Mouse (Mus musculus) intestine, embryonic 14.5 days (tissue): ENCODE data around the gene Cdc37. TPM values are rescaled to one million over a fixed set of nuclear protein-coding genes. Genes with fewer than 3 reads are reported as not detected.

Source experiments
- ATAC-seq: fragments of 200-750 bp; cut with Nextera tagmentation; replicated peaks from 2 replicates; pipeline ENCODE4 v1.8.0; 2017; ENCODE audit warnings: low read depth, moderate number of reproducible peaks, moderate TSS enrichment, moderate library complexity; ENCODE audit not compliant: low FRiP score, low TSS enrichment
- DNase-seq: peaks from one replicate; pipeline ENCODE4 v3.0.0-alpha.2; 2018; ENCODE audit warnings: low spot score
- H3K27ac ChIP-seq: fragments of 300-500 bp; sonication (generic); 2 replicates; pipeline ENCODE4 v1.5.1; 2014; ENCODE audit warnings: low read depth, mild to moderate bottlenecking, control low read depth
- H3K27me3 ChIP-seq: fragments of 300-500 bp; sonication (generic); replicated peaks from 2 replicates; pipeline ENCODE4 v1.6.1; 2014; ENCODE audit warnings: low read length, control low read depth; ENCODE audit not compliant: control insufficient read depth, insufficient read depth
- H3K36me3 ChIP-seq: fragments of 300-500 bp; sonication (generic); 2 replicates; pipeline ENCODE4 v1.6.1; 2014; ENCODE audit warnings: low read length, control low read depth; ENCODE audit not compliant: control insufficient read depth, insufficient read depth
- H3K4me1 ChIP-seq: fragments of 300-500 bp; sonication (generic); replicated peaks from 2 replicates; pipeline ENCODE4 v1.6.1; 2014; ENCODE audit warnings: low read length, control low read depth, mixed read lengths; ENCODE audit not compliant: control insufficient read depth, insufficient read depth
- H3K4me2 ChIP-seq: fragments of 300-500 bp; sonication (generic); 2 replicates; pipeline ENCODE4 v1.6.1; 2014; ENCODE audit warnings: low read length
- H3K4me3 ChIP-seq: fragments of 300-500 bp; sonication (generic); 2 replicates; pipeline ENCODE4 v1.5.1; 2014; ENCODE audit warnings: low read depth, low read length, control low read depth, mixed read lengths
- H3K9ac ChIP-seq: fragments of 300-500 bp; sonication (generic); 2 replicates; pipeline ENCODE4 v1.6.1; 2014; ENCODE audit warnings: mild to moderate bottlenecking, low read length
- H3K9me3 ChIP-seq: fragments of 300-500 bp; sonication (generic); 2 replicates; pipeline ENCODE4 v1.6.1; 2016; ENCODE audit warnings: low read length, control low read depth; ENCODE audit not compliant: control insufficient read depth
- WGBS: fragments of 180-500 bp; shearing (Covaris S2); extraction: QIAGEN DNeasy Blood & Tissue Kit; methylation state at CpG from one replicate; pipeline ENCODE4 v1.1.7; 2014; 5-methylcytosine and 5-hydroxymethylcytosine counted together
- polyA plus RNA-seq: library from polyadenylated mRNA; unstranded; fragments of >200 nt; fragmentation: Nextera tagmentation; extraction: Ambion mirVana; gene quantifications from 2 replicates; pipeline ENCODE4 v1.2.1, GENCODE M21; 2014

The Cdc37 gene
- polyA plus RNA-seq, 1 experiment from 2014 or later: 307 TPM

- peaks cover 34% of the 10 kb centered on the region for H3K4me1 ChIP-seq
- DNase-seq: peak; percentile 76
- ATAC-seq: no peak
Measured at GRCm38 (mm10) chr9:21165041-21165951, 15.5 kb upstream of the Cdc37 start, which contains the start of gene Pde4a. Gene Pde4a, plus strand, starts transcription at chr9:21165714.

GRCm38 (mm10) chr9:21164072-21164471 is 14.3 kb upstream of the Cdc37 start:
- Histone ChIP-seq H3K4me2 (peak overlapping the region; percentile 89), H3K9ac (no peak overlapping the region), H3K27me3 (peaks cover 58% of the 10 kb centered on the region), H3K4me1 (peaks cover 33% of the 10 kb centered on the region), H3K4me3 (peak overlapping the region; percentile 18; the same call in 1 of the 2 replicates), H3K9me3 (no peaks in the 10 kb centered on the region), H3K36me3 (no peaks in the 10 kb centered on the region), H3K27ac (no peak overlapping the region)
- DNase-seq (no peak), ATAC-seq (no peak)
- 1% methylated on average over 26 of the region's 26 CpGs for WGBS

More at GRCm38 (mm10) chr9:21165041-21165951, 15.5 kb upstream of the Cdc37 start, which contains the start of gene Pde4a:
- peak within 1 kb of the TSS; percentile 89 for H3K4me2 ChIP-seq
- peak within 1 kb of the TSS; percentile 47 for H3K4me3 ChIP-seq
- peaks cover 58% of the 10 kb centered on the region for H3K27me3 ChIP-seq
- H3K36me3 ChIP-seq: no peaks in the 10 kb centered on the region
- H3K9ac ChIP-seq: peak within 1 kb of the TSS; percentile 29
- H3K27ac ChIP-seq: no peak within 1 kb of the TSS
- 1% methylated on average over 70 of the region's 86 CpGs for WGBS
- no peaks in the 10 kb centered on the region for H3K9me3 ChIP-seq

- peak; percentile 53 for DNase-seq
- Histone ChIP-seq H3K4me2 (no peak overlapping the region), H3K9me3 (no peaks in the 10 kb centered on the region), H3K27me3 (peaks cover 58% of the 10 kb centered on the region), H3K27ac (no peak overlapping the region), H3K4me3 (peak overlapping the region; percentile 18; the same call in 1 of the 2 replicates), H3K9ac (no peak overlapping the region), H3K36me3 (no peaks in the 10 kb centered on the region), H3K4me1 (peaks cover 26% of the 10 kb centered on the region)
- WGBS: 36% methylated on average over 11 of the region's 11 CpGs
- ATAC-seq: no peak
Measured at GRCm38 (mm10) chr9:21163086-21164050, 13.6 kb upstream of the Cdc37 start.

GRCm38 (mm10) chr9:21161209-21161909 is 11.6 kb upstream of the Cdc37 start:
- Histone ChIP-seq H3K4me2 (peak overlapping the region; percentile 72), H3K9ac (peak overlapping the region; percentile 65), H3K36me3 (no peaks in the 10 kb centered on the region), H3K9me3 (0 out of 2 replicates have a peak, but pooled peaks cover 5% of the 10 kb centered on the region), H3K4me3 (peak overlapping the region; percentile 62), H3K4me1 (peaks cover 21% of the 10 kb centered on the region), H3K27ac (no peak overlapping the region), H3K27me3 (peaks cover 46% of the 10 kb centered on the region)
- DNase-seq (peak; percentile 95), ATAC-seq (peak; percentile 63)
- under 1% methylated on average over 52 of the region's 52 CpGs for WGBS

- 0 out of 2 replicates have a peak, but pooled peaks cover 5% of the 10 kb centered on the region for H3K9me3 ChIP-seq
- no peak overlapping the region for H3K27ac ChIP-seq
- H3K9ac ChIP-seq: no peak overlapping the region
- WGBS: 88% methylated on average over 3 of the region's 3 CpGs
- H3K4me2 ChIP-seq: no peak overlapping the region
- no peaks in the 10 kb centered on the region for H3K36me3 ChIP-seq
- H3K27me3 ChIP-seq: no peaks in the 10 kb centered on the region
- DNase-seq (no peak), ATAC-seq (no peak)
- no peak overlapping the region for H3K4me3 ChIP-seq
- peaks cover 17% of the 10 kb centered on the region for H3K4me1 ChIP-seq
Measured at GRCm38 (mm10) chr9:21154787-21155186, 5.0 kb upstream of the Cdc37 start.

- DNase-seq: peak; percentile 74
- Histone ChIP-seq H3K9ac (peak overlapping the region; percentile 38), H3K4me3 (peak overlapping the region; percentile 35), H3K36me3 (no peaks in the 10 kb centered on the region), H3K4me2 (peak overlapping the region; percentile 90), H3K27me3 (no peaks in the 10 kb centered on the region), H3K27ac (peak overlapping the region; percentile 81), H3K9me3 (0 out of 2 replicates have a peak, but pooled peaks cover 5% of the 10 kb centered on the region), H3K4me1 (peaks cover 20% of the 10 kb centered on the region)
- WGBS: 5% methylated on average over 5 of the region's 5 CpGs
- ATAC-seq: no peak
Measured at GRCm38 (mm10) chr9:21153833-21154232, 4.1 kb upstream of the Cdc37 start.

GRCm38 (mm10) chr9:21153331-21153730 is 3.5 kb upstream of the Cdc37 start:
- peak; percentile 18; the same call in 1 of the 2 replicates for ATAC-seq
- peaks cover 25% of the 10 kb centered on the region for H3K4me1 ChIP-seq
- peak overlapping the region; percentile 81 for H3K27ac ChIP-seq
- H3K27me3 ChIP-seq: no peaks in the 10 kb centered on the region
- H3K36me3 ChIP-seq: no peaks in the 10 kb centered on the region
- H3K9me3 ChIP-seq: 0 out of 2 replicates have a peak, but pooled peaks cover 5% of the 10 kb centered on the region
- H3K9ac ChIP-seq: peak overlapping the region; percentile 38
- H3K4me3 ChIP-seq: peak overlapping the region; percentile 35
- no peak for DNase-seq
- 3% methylated on average over 12 of the region's 12 CpGs for WGBS
- peak overlapping the region; percentile 90 for H3K4me2 ChIP-seq
